Mouse (Mus musculus): ENCODE measurements around the gene Cks1b.

GRCm38 (mm10) chr3:89411490-89412393 is 6.4 kb downstream of the Cks1b start, which contains the start of gene Flad1:
- TF ChIP-seq CTCF (conservative IDR thresholded peaks at IDR 0.05; ENCODE audit: low read length) (no peak), POU5F1 (IDR thresholded peaks at IDR 0.05; ENCODE audit: borderline replicate concordance, low read length) (no peak), NANOG (IDR thresholded peaks at IDR 0.05; ENCODE audit: borderline replicate concordance, low read length) (no peak)
